Mouse (Mus musculus) hindbrain, embryonic 12.5 days (tissue): ENCODE measurements around the gene Tnfrsf4. TPM values are rescaled to one million over a fixed set of nuclear protein-coding genes. Genes with fewer than 3 reads are reported as not detected.

ENCODE experiments used
- ATAC-seq: fragments of 200-750 bp; cut with Nextera tagmentation; 2 replicates; pipeline ENCODE4 v1.8.0; 2017; ENCODE audit warnings: moderate TSS enrichment; ENCODE audit not compliant: low FRiP score
- H3K27ac ChIP-seq: fragments of 300-500 bp; sonication (generic); 2 replicates; pipeline ENCODE4 v1.5.1; 2016; ENCODE audit warnings: mild to moderate bottlenecking
- H3K27me3 ChIP-seq: fragments of 300-500 bp; sonication (generic); 2 replicates; pipeline ENCODE4 v1.6.1; 2016; ENCODE audit warnings: mild to moderate bottlenecking
- H3K36me3 ChIP-seq: fragments of 300-500 bp; sonication (generic); 2 replicates; pipeline ENCODE4 v1.6.1; 2016; ENCODE audit warnings: mild to moderate bottlenecking
- H3K4me1 ChIP-seq: fragments of 300-500 bp; sonication (generic); 2 replicates; pipeline ENCODE4 v1.6.1; 2016
- H3K4me2 ChIP-seq: fragments of 300-500 bp; sonication (generic); replicated peaks from 2 replicates; pipeline ENCODE4 v1.6.1; 2016; ENCODE audit warnings: mild to moderate bottlenecking
- H3K4me3 ChIP-seq: fragments of 300-500 bp; sonication (generic); 2 replicates; pipeline ENCODE4 v1.5.1; 2016; ENCODE audit warnings: mild to moderate bottlenecking
- H3K9ac ChIP-seq: fragments of 300-500 bp; sonication (generic); 2 replicates; pipeline ENCODE4 v1.6.1; 2016; ENCODE audit warnings: mild to moderate bottlenecking, moderate library complexity
- H3K9me3 ChIP-seq: fragments of 300-500 bp; sonication (generic); replicated peaks from 2 replicates; pipeline ENCODE4 v1.6.1; 2016; ENCODE audit warnings: mild to moderate bottlenecking
- WGBS: fragments of 180-500 bp; shearing (Covaris S2); methylation state at CpG from one replicate; pipeline ENCODE4 v1.1.7; 2016; 5-methylcytosine and 5-hydroxymethylcytosine counted together
- polyA plus RNA-seq: library from polyadenylated mRNA; unstranded; fragments of >200 nt; fragmentation: Nextera tagmentation; extraction: Ambion mirVana; gene quantifications from 2 replicates; pipeline ENCODE4 v1.2.1, GENCODE M21; 2016

The Tnfrsf4 gene
- polyA plus RNA-seq, 1 experiment from 2014 or later = 0.76 TPM

- no peaks in the 10 kb centered on the region for H3K9me3 ChIP-seq
- peaks cover 30% of the 10 kb centered on the region for H3K4me1 ChIP-seq
- H3K36me3 ChIP-seq = peaks cover 27% of the 10 kb centered on the region
- peak overlapping the region; percentile 44 for H3K4me3 ChIP-seq
- peak overlapping the region; percentile 87 for H3K27ac ChIP-seq
- peak overlapping the region; percentile 65 for H3K9ac ChIP-seq
- ATAC-seq = peak; percentile 48
- peaks cover 24% of the 10 kb centered on the region for H3K27me3 ChIP-seq
- H3K4me2 ChIP-seq = peak overlapping the region; percentile 59
- WGBS = 12% methylated on average over 7 of the region's 7 CpGs
These were observed 17.6 kb downstream of the Tnfrsf4 start for GRCm38 (mm10) chr4:156031255-156031592.

DNA sequence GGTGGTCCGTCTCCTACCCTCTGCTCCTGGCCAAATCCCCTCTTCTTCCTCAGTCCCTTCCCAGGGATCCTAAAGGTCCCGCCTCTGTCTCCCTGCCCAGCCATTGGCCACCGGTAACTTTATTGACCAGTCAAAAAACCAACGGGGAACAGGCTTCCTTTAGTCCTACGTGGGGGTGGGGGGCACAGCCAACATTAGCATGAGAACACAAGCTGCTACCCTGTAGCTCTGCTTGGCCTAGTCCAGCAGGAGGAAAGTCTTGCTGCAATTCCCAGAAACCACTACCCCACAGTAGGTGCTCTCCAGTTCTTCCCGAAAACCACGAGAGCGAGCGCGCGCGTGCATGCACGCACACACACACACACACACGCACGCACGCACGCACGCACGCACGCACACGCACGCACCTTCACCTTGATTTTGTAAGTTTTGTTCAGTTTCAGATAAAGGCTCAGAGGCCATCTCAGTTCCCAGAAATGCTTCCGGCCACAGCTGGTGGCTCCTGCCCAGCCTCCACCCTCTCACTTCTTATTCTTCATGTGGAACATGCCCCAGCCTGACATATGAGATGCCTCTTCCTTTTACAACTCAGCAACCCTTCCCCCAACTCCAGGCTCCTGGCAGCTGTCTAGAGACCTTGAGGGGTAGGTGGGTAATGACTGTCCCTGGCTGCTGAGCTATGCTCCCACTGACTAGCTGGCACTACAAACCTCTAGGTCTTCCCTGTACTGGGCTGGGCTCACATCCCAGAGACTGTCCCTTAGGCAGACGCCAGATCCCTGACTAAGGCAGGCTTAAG is 18.1 kb downstream of the Tnfrsf4 start:
- Histone ChIP-seq H3K27ac (peak overlapping the region; percentile 87), H3K9me3 (no peaks in the 10 kb centered on the region), H3K4me1 (peaks cover 30% of the 10 kb centered on the region), H3K36me3 (peaks cover 22% of the 10 kb centered on the region), H3K27me3 (peaks cover 28% of the 10 kb centered on the region), H3K9ac (peak overlapping the region; percentile 65), H3K4me3 (peak overlapping the region; percentile 44), H3K4me2 (peak overlapping the region; percentile 59)
- peak; percentile 94 for ATAC-seq
- WGBS = 3% methylated on average over 24 of the region's 24 CpGs

GRCm38 (mm10) chr4:156032856-156033255 is 19.2 kb downstream of the Tnfrsf4 start:
- WGBS = 83% methylated on average over 4 of the region's 4 CpGs
- Histone ChIP-seq H3K27ac (0 out of 2 replicates have a peak overlapping the region, but pooled peaks have one; percentile 87), H3K9ac (no peak overlapping the region), H3K36me3 (peaks cover 13% of the 10 kb centered on the region), H3K4me1 (peaks cover 30% of the 10 kb centered on the region), H3K27me3 (peaks cover 28% of the 10 kb centered on the region), H3K9me3 (no peaks in the 10 kb centered on the region), H3K4me3 (no peak overlapping the region), H3K4me2 (no peak overlapping the region)
- no peak for ATAC-seq

GRCm38 (mm10) chr4:156033476-156034119 is 20.0 kb downstream of the Tnfrsf4 start:
- peaks cover 28% of the 10 kb centered on the region for H3K27me3 ChIP-seq
- no peak for ATAC-seq
- H3K4me3 ChIP-seq = no peak overlapping the region
- peaks cover 30% of the 10 kb centered on the region for H3K4me1 ChIP-seq
- H3K4me2 ChIP-seq = no peak overlapping the region
- WGBS = 47% methylated on average over 6 of the region's 6 CpGs
- no peaks in the 10 kb centered on the region for H3K9me3 ChIP-seq
- H3K27ac ChIP-seq = no peak overlapping the region
- peaks cover 6% of the 10 kb centered on the region for H3K36me3 ChIP-seq
- no peak overlapping the region for H3K9ac ChIP-seq

DNA sequence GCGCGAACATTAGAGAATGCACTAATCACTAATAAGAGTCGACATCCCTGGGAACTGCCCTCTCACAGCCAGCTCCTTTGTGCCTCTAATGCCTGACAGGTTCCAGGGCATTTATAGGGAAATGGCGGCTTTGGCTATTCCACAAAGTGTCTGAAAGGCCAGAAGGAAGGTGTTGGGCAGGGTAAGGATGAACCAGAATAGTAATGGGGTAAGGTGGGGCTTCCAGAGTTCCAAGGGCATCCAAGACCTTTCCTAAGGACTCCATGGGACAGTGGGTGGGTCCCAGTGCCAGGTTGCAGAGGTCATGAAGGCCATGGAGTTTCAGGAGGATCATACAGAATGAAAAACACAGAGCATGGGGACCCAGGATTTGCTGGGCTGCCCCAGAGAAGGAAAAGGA is 20.7 kb downstream of the Tnfrsf4 start:
- Histone ChIP-seq H3K36me3 (peaks cover 3% of the 10 kb centered on the region; the same call in 1 of the 2 replicates), H3K4me3 (peak overlapping the region; percentile 23; the same call in 1 of the 2 replicates), H3K9ac (peak overlapping the region; percentile 49; the same call in 1 of the 2 replicates), H3K4me2 (no peak overlapping the region), H3K27ac (no peak overlapping the region), H3K4me1 (peaks cover 30% of the 10 kb centered on the region), H3K9me3 (no peaks in the 10 kb centered on the region), H3K27me3 (peaks cover 28% of the 10 kb centered on the region)
- ATAC-seq = no peak
- WGBS = 52% methylated on average over 4 of the region's 4 CpGs

- Histone ChIP-seq H3K4me1 (peaks cover 30% of the 10 kb centered on the region), H3K9ac (peak overlapping the region; percentile 49), H3K27me3 (peaks cover 28% of the 10 kb centered on the region), H3K36me3 (no peaks in the 10 kb centered on the region), H3K4me3 (peak overlapping the region; percentile 23), H3K9me3 (no peaks in the 10 kb centered on the region), H3K27ac (no peak overlapping the region), H3K4me2 (peak overlapping the region; percentile 48)
- ATAC-seq = no peak
- WGBS = 6% methylated on average over 25 of the region's 25 CpGs
These were observed 21.3 kb downstream of the Tnfrsf4 start for GRCm38 (mm10) chr4:156034901-156035300.

- H3K4me3 ChIP-seq = no peak overlapping the region
- no peak overlapping the region for H3K9ac ChIP-seq
- WGBS = 77% methylated on average over 5 of the region's 5 CpGs
- ATAC-seq = no peak
- H3K27ac ChIP-seq = no peak overlapping the region
- H3K36me3 ChIP-seq = no peaks in the 10 kb centered on the region
- H3K9me3 ChIP-seq = no peaks in the 10 kb centered on the region
- H3K27me3 ChIP-seq = no peaks in the 10 kb centered on the region
- no peaks in the 10 kb centered on the region for H3K4me1 ChIP-seq
- no peak overlapping the region for H3K4me2 ChIP-seq
These were observed 31.1 kb downstream of the Tnfrsf4 start for GRCm38 (mm10) chr4:156044754-156045153.

GRCm38 (mm10) chr4:156049779-156050178 is 36.1 kb downstream of the Tnfrsf4 start:
- H3K9me3 ChIP-seq = no peaks in the 10 kb centered on the region
- no peak overlapping the region for H3K9ac ChIP-seq
- H3K4me1 ChIP-seq = no peaks in the 10 kb centered on the region
- H3K27me3 ChIP-seq = no peaks in the 10 kb centered on the region
- no peak overlapping the region for H3K27ac ChIP-seq
- ATAC-seq = no peak
- no peak overlapping the region for H3K4me3 ChIP-seq
- H3K4me2 ChIP-seq = no peak overlapping the region
- WGBS = 83% methylated on average over 3 of the region's 3 CpGs
- no peaks in the 10 kb centered on the region for H3K36me3 ChIP-seq

GRCm38 (mm10) chr4:156050391-156050980 is 36.8 kb downstream of the Tnfrsf4 start:
- no peaks in the 10 kb centered on the region for H3K9me3 ChIP-seq
- no peaks in the 10 kb centered on the region for H3K4me1 ChIP-seq
- H3K4me3 ChIP-seq = no peak overlapping the region
- 71% methylated on average over 6 of the region's 6 CpGs for WGBS
- no peak overlapping the region for H3K4me2 ChIP-seq
- no peaks in the 10 kb centered on the region for H3K27me3 ChIP-seq
- ATAC-seq = no peak
- H3K36me3 ChIP-seq = no peaks in the 10 kb centered on the region
- H3K27ac ChIP-seq = no peak overlapping the region
- no peak overlapping the region for H3K9ac ChIP-seq

DNA sequence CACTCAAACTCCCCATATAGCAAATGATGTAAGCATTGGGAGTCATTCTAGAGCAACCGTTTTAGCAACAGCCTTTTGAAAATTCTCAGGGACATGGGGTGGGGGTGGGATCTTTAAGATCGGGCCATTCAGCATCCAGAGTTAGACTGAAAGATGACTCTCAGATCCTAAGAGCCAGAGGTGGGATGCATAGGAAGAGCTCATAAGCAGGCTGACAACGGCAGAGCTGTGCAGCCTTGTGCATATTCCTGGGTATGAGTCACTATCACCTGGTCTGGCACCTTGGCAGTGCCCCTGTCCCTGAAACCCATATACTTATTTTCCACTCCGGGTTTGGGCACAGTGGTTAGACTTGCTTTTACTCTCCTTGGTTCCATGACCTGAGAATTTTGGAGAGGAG is 39.5 kb downstream of the Tnfrsf4 start:
- no peaks in the 10 kb centered on the region for H3K9me3 ChIP-seq
- H3K27ac ChIP-seq = no peak overlapping the region
- no peaks in the 10 kb centered on the region for H3K36me3 ChIP-seq
- no peak for ATAC-seq
- H3K4me1 ChIP-seq = no peaks in the 10 kb centered on the region
- H3K27me3 ChIP-seq = no peaks in the 10 kb centered on the region
- H3K4me2 ChIP-seq = no peak overlapping the region
- 85% methylated on average over 4 of the region's 4 CpGs for WGBS
- no peak overlapping the region for H3K4me3 ChIP-seq
- no peak overlapping the region for H3K9ac ChIP-seq

- Histone ChIP-seq H3K9ac (no peak overlapping the region), H3K9me3 (no peaks in the 10 kb centered on the region), H3K36me3 (no peaks in the 10 kb centered on the region), H3K27me3 (no peaks in the 10 kb centered on the region), H3K27ac (no peak overlapping the region), H3K4me2 (no peak overlapping the region), H3K4me3 (no peak overlapping the region), H3K4me1 (no peaks in the 10 kb centered on the region)
- WGBS = 94% methylated on average over 4 of the region's 4 CpGs
- no peak for ATAC-seq
These were observed 40.5 kb downstream of the Tnfrsf4 start for GRCm38 (mm10) chr4:156054130-156054529.

GRCm38 (mm10) chr4:156054606-156055005 is 41.0 kb downstream of the Tnfrsf4 start:
- no peak overlapping the region for H3K27ac ChIP-seq
- H3K36me3 ChIP-seq = no peaks in the 10 kb centered on the region
- H3K4me3 ChIP-seq = no peak overlapping the region
- WGBS = 95% methylated on average over 6 of the region's 6 CpGs
- no peak overlapping the region for H3K4me2 ChIP-seq
- H3K4me1 ChIP-seq = no peaks in the 10 kb centered on the region
- H3K27me3 ChIP-seq = no peaks in the 10 kb centered on the region; the same call in 1 of the 2 replicates
- H3K9ac ChIP-seq = no peak overlapping the region
- H3K9me3 ChIP-seq = no peaks in the 10 kb centered on the region
- no peak for ATAC-seq
